Mouse (Mus musculus) kidney, adult 2 months (tissue): ENCODE results near the gene Gtf2h4.

Experiments
- CTCF ChIP-seq: fragments of 200-500 bp; conservative IDR thresholded peaks from 2 replicates; pipeline ENCODE4 v1.5.1; 2011; ENCODE audit warnings: low read depth, mild to moderate bottlenecking, control low read depth, low read length, moderate library complexity, mixed read lengths; ENCODE audit not compliant: insufficient read depth, insufficient read length
- POLR2A ChIP-seq: fragments of 200-500 bp; IDR thresholded peaks from one replicate; pipeline ENCODE4 v1.6.1; 2011; ENCODE audit warnings: low read depth, low read length, control low read depth

DNA sequence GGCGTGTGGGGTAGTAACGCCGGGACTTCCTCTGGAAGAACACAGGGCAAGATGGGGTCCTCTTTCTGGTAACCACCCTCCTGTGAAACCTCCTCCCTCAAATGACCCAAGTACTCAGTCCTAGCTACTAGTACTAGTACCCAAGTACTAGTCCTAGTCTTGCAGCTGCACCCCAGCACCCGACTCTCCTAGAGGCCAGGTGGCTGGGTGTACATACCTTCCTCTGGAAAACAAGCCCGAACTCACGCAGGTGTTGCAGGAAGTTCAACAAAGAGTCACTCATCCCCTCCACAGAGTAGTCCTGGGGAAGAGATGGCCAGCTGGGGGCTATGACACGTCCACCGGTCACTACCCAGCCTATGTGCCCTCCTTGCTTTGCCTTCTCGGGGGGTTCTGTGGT, 3.8 kb downstream of the Gtf2h4 start:
- TF ChIP-seq POLR2A, result no peak
- TF ChIP-seq CTCF, result no peak
